Mouse (Mus musculus) erythroblast, adult 5-6 weeks (primary cell): ENCODE data around the gene Galntl6. TPM values are rescaled to one million over a fixed set of nuclear protein-coding genes. Genes with fewer than 3 reads are reported as not detected.

Experiments used
- ATAC-seq: replicated peaks from 2 replicates; pipeline ENCODE4 v1.8.0; 2016; ENCODE audit warnings: moderate number of reproducible peaks, mild to moderate bottlenecking, moderate TSS enrichment, inconsistent platforms; ENCODE audit not compliant: poor library complexity, low FRiP score, severe bottlenecking
- total RNA-seq, 2 experiments: library from RNA; stranded (forward) in 1 of 2; stranded (reverse) in 1 of 2; fragments of 150-400 nt in 1 of 2; fragments of 200-764, 138-1000 nt in 1 of 2; gene quantifications; 2 replicates each; pipeline versions ENCODE4 v1.2.3 to v1.2.4; 2015 to 2017; ENCODE audit warnings: low replicate concordance in 2 of 2

The Galntl6 gene
- total RNA-seq, 2 experiments from 2014 or later: not detected

DNA sequence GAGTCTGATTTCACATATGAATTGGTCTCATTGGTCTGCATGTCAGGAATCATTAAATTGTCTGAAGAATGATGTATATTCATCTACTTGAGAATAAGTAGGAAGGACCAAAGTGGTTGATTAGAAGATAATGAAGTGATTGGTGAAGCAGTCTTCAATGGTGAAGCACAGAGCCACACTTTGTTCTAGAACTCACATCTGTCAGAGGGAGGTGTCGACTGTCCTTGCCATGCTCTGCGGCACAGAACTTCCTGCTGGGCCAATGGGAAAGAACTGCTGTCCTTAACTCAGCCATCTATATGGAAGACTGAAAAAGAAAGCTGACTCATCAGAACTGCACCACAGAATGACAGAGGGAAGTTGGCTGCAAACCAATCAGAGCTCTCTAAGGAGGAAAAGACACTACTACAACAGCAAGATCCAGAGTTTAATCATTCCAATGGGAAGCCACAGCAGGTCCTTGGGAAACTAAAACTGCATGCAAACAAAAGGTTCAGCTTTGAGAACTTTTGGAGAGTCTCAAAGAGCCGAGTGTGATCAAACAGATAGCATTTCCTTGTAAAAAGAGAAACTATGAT is 992.0 kb downstream of the Galntl6 start:
- ATAC-seq: no peak

DNA sequence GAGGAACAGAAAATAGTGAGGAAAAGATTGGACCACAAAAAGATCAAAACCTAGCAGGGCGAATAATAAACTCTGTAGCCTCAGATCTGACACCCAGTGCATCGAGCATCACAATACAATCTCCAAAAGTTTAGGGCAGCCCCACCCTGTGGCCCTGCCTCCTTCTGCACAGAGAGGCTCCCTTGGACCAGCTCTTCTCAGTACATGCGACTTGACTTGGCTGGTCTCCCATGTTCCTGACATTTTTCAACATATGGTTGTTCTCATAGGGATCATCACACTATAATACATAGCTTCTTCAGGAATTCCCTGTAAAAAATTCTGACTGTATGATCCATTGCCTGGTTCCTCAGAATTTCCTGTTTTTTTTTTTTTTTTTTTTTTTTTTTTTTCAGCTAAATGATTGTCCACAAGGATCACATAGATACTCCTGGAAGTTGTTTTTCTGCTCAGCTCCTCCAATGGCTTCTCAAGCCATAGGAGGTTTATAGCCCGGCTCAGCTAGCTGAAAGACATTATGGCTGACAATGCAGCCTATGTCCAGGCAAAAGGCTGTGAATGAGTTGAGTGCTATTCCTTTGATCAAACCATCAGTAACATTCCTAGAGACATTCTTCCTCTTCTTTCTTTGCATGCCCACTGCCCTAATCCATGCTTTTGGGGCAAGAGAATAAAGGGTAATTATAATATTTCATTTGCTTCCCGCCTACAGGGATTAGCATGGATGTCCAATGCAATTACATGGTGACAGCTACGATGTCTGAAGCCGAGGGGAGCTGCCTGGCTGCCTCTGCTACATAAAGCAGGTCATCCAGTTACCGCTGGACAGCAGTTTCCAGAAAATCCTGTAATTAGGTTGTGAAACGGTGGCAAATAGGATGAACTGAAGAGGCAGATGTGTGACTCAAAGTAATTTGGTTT is 993.5 kb downstream of the Galntl6 start:
- no peak for ATAC-seq

DNA sequence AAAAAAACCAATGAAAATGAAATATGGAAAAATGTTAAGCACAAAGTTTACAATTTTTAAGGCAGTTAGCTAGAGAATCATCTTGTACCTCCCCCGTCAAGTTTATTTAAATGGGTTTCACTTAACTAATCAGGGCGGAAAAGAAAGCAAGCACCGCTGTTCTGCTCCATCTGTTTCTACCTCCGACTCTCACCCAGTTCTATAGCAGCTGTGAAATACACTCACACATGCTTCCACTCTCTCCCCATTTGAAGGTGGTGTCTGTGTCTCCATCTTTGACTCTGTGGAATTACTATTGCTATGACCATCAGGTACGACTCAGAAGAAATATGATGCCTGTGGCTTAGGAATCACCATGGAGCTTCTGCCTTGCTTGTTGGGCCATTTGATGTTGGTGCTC is 1019.1 kb downstream of the Galntl6 start:
- ATAC-seq: no peak

DNA sequence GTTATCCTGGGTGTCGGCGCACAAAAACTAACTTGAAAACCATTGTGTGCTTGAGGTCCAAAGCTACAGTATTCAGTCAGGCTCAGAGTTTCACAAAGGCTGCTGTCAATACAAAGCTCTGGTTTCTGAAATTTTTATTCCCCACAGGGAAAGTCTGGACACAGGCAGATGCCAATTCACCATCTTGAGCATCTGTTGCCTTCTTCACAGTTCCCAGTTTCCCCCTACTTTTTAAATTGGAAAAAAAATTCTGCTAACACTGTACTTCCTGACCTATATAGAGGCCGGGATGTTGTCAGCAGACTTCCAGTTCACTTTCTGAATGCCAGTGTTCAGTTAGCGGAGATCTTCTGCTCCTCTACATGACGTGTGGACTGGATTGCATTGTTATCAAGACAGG is 1020.3 kb downstream of the Galntl6 start:
- ATAC-seq: no peak

DNA sequence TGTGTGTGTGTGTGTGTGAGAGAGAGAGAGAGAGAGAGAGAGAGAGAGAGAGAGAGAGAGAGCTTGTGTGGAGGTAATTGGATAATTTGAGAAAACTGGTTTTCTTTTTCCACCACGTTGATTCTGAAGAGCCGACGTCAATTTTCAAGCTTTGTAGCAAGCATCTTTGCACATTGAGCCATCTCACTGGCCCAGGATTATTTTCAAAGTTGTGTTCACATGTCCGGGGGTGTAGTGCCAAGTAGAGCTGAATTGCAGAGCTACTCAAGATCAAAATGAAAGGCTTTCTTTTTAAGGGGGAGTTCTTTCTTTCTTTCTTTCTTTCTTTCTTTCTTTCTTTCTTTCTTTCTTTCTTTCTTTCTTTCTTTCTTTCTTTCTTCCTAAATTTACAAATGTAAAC is 1022.3 kb downstream of the Galntl6 start:
- ATAC-seq: no peak

DNA sequence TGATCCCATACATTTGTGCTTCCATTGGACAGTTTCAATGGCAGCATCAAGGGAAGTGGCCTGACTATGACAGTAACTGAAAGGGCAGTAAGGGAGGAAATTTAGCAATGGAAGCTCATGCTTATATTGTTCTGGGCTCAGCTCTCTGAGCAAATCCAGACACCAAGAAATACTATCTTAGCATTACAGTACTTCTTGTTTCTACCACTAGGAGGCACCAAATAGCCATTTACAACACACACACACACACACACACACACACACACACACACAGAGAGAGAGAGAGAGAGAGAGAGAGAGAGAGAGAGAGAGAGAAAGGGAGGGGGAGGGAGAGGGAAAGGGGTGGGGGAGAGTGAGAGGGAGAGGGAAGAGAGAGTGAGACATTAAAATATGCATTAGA is 1023.6 kb downstream of the Galntl6 start:
- ATAC-seq: no peak

DNA sequence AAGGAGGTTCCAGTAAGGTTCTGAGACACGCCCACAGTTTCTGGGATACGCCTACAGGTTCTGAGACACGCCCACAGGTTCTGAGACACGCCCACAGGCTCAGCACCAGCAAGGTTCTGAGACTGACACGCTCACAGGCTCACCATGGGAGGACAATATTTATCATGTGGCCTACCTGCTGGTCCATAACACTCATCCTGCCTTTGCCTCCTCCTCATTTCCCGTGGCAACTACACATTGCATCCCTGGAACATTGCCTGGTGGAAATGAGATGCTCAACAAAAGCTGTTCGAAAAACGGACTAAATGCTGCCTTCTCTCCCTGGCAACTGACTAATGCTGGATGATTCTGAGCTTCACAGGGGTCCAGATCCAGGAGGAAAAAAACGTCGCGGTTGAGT is 1033.0 kb downstream of the Galntl6 start:
- ATAC-seq: no peak

DNA sequence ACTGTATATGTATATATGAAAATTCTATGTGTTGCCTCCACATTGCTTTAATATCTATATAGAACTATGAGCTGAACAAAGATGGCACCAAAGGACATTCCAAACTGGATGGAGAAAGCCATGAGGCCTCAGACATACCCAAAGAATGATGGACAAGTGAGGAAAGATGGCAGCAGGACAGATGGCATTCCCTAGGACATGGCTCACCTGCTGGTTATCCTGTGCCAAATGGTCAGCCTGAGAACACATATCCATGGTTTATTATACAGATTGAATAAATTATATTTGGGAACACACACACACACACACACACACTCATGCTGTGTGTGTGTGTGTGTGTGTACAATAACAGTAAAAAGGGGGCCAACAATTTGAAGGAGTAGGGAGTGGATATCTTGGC is 1063.4 kb downstream of the Galntl6 start:
- no peak for ATAC-seq

DNA sequence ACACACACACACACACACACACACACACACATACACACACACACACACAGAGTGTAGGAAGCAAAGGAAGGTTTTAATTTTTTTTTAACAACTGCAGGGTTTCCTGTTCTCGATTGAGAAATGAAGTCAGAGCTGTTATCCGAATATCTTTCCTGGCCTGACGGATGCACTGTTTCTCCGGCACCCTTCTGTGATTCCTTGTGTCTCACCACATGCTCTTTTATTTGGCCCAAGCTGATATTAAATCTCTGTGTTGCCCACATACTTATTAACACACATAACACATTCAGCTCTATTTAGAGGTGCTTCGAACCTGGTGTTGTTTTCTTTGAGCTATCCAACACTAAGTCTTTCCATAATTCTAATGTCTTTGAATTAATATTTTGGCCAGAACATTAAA is 1069.0 kb downstream of the Galntl6 start:
- no peak for ATAC-seq

DNA sequence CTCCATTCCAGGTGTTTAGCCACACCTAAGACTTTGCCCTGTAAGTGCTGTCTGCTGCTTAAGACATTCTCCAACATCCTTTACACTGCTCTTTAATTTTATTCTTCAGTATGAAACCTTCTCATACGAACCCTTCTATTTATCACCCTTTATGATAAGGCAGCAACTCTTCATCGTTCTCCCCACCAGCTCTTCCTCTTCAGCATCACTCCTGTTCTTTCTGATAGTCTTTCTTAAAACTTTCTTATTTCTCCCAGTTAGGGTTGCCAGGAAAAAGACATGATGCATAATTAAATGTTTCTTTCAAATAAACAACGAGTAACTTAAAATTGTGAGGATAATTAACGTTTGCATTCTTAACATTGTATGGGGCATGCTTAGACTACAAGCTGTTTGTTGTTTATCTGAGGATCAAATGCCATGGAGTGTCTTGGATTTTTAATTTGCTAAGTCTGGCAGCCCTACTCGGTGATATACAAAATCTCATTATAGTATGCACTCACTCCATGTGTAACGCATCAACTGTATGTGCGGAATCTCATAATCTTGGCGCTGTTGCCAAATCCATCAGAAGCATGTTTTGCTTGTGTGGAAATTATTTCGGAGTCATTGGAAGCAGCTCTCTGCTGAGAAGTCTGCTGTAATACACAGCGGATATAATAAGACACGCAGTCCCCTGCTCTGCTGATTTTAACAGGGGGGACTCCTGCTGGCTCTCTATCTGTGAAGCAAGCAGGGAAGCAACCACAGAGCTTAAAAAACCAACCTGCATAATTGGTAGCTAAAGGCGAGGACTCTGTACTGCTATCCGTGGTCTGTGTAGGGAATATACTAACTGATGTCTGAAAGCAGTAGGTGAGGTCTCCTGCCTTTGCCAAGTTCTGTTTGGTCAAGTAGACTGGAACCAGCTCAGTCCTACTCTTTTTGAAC is 1069.7 kb downstream of the Galntl6 start:
- ATAC-seq: no peak

DNA sequence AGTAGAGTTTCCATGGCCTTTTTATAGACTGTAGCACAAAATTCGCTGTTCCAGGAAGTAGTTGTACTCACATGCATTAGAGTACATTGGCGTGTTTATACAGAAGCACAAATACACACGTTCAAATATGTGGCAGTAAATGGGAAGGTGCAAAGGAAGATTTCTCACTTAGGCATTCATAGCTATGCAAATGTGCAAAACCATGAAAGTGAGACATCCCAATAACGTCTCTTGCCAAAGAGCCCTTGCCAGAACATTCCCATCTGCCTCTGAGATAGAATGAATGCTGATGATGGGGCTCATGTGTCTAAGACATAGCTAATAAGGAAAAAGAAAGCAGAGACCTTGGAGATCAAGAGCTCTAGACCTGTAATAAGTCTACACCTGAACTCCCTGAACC is 1071.0 kb downstream of the Galntl6 start:
- no peak for ATAC-seq

DNA sequence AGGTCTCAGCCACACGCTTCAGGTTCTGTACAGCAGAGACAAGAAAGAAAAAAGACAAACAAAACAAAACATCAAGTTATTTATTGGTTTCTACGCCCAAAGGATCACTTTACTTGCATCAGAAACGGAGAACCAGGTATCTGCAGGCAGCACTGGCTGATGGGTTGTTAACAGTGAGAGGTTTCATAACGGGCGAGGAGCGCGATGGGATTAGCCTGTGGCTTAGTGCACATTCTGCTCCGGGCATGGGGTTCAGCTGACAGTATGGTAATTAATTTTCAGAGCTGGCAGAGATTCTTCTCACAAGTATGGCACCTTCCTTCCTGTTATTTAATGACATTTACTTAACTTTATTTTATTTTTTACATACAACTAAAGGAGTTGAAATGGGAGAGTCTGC is 1075.1 kb downstream of the Galntl6 start:
- ATAC-seq: no peak

DNA sequence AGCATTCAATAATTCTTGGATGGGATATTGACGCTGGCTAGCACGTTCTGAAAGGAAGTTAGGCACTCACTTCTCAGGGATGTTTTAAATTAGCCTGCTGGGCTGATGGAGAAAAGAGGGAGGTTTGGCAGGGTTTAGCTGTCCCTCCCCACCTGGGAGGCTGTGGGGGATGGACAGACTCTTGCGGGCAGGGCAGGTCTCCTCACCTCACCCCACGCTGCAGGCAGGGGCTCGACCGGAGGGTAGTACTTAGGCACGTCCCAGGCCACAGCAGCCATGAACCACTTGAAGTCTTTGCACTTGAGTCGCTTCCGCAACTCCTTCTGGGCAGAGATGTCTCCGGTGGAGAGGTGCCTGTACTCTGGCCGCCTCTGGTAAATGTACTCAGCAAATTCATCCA is 1075.5 kb downstream of the Galntl6 start:
- no peak for ATAC-seq

DNA sequence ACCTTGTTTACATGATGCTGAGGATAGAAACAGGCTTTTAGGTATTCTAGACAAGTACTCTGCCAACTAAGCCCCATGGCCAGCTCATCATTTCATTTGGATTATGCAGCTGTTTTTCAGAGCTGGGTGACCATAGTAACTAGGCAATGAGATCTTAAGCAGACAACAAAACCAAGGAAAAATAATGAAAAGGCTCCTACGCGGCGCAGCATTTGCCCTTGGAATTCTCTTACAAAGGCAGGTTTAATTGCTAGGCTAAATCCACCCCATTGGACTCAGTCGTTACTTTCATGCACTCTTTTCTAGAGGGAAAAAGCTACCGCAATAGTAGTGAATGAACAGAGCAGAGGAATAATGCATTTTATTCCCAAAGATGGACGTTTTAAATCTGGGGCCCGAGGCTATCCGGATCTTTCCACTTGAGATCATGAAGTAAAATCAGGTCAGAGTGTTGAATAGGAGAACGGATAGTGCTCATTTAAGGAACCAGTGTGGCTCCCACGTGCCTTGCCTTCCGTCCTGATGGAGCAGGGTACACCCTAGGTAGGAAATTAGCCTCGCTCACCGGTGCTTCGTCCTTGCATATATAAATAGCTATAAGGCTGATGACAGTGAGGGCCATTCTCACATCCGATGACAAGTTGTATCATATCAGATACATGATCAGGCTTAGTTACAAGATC is 1076.1 kb downstream of the Galntl6 start:
- ATAC-seq: no peak

DNA sequence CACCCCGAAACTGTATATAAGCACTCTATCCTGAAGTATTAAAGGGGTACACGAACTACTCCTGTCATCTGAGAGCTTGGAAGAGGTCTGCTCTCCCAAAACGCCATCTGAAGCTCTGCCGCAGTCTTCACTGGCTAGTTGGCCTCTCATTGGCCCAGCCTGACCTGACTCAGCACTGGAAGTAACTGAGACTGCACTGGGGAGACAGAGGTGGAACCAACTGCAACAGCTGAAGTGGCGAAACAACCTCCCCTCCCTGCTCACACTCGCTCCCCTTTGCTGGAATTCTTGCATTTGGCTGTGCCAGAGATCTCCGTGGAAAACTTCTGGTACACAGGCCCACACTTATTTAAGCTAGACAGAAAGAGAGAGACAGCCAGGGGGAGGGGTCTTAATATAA is 1089.3 kb downstream of the Galntl6 start:
- ATAC-seq: no peak

DNA sequence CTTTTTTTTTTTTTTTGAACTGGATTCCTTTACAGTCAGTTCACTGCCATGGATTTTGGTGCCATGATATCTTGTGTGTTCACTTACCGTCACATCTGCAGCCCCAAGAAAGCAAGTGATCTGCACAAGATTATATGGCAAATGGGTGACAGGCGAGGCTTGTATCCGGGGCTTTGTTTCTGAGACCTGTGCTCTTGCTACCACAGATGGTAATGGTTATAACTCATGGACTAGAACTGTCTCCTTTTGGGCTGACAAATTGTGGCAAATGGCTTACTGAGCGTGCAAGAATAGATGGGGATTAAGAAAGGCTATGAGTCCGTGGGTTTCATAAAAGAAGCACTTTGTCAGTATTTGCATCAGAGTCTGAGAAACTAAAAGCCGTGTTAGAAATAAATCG is 1096.4 kb downstream of the Galntl6 start:
- no peak for ATAC-seq

DNA sequence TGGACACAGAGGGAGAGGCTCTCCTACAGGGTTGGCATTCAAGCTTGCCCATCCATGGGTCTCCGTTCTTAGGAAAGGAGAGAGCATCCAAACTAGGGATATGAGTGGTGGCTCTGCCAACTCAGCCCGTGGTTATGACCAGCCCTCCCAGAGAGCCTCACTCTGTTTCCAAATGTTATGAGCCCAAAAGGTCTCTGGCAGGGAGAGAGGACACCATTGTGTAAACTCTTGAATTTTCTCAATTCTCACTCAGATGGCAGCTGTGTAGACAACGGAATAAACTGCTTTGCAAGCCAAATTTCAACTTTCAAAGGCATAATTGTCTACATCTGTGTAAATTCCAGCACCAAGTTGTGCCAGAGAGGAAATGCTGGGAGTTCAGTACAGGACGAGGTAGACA is 1105.4 kb downstream of the Galntl6 start:
- no peak for ATAC-seq

DNA sequence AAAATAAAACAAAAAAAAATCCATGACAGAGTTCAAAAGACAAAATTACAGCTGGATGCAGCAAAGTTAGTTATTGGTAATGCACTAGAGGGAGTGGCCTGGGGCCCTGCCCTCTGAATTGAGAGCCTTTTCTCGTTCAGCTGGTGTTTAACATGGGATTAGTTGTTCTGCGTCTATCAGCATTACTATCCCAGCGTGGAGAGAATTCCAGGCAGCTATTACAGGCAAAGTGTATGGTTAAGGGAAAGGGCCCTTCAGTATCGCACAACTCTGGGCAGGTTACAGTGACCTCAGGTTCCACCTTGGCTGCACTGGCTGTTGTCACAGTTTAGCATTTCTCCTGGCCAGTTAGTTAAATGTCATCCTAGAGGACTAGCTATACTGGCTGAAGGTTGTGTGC is 1107.3 kb downstream of the Galntl6 start:
- ATAC-seq: no peak

DNA sequence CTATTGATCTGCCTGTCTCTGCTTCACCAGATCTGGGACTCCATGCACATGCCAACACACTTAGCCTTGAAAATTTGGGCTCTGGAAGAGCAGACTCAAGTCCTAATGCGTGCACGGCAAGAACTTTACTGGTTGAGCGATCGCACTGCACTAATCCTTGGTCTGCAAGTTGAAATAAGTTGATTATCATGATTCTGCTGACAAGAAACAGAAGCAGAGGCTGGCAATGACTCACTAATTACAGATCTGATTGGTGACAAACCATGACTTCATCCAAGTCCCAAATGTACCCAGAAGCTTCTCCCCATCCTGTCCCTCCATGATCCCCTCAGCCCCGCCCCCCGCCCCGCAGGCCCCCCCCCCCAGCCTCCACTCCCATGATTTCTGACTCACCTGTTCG is 1108.6 kb downstream of the Galntl6 start:
- no peak for ATAC-seq

DNA sequence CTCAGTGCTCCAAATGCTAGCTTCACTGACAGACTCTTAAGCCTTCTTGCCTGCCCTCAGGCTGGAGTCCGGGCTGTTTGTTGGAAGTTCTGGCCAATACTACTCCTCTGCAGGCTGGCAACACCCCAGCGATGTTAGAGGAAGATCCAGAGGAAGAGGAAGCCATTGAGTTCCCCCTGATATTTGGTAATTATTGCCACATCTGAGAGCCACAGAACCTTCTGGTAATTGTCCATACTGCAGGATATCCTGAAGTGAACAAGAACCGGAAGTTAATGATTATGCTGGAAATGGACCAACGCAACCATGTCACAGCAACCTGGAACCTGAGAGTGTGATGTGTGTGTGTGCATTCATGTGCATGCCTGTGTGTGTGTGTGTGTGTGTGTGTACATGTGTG is 1111.2 kb downstream of the Galntl6 start:
- ATAC-seq: no peak
